Comparison of ENCODE assay signal across 17 mouse cellular contexts in the genomic region with DNA sequence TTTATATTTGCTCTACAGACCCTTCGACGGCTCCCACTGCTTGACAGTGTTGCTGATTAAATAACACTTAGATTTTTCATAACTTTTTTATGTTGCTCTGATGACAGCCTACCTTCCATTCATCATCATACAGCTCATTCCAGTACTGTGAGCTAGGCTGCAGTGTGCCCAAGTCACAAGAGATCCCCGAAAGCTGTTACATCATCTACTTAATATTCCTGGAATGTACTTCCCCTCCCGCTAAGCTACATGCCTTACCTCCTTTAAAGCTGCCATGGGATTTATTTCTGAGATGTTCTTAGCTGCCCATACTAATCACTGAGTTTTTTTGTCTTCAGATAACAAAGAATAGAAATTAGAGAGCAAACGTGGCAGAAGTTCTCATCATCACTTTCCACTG. TPM values are rescaled to one million over a fixed set of nuclear protein-coding genes. Genes with fewer than 3 reads are reported as not detected.
DNase-seq lines count a peak whose midpoint lies in the region; ATAC-seq and TF ChIP-seq lines count a peak whose summit lies in the region.
"Had no signal": no experiment of that assay in that cellular context is flagged by ENCODE, and none has a peak within 500 bp of the region (broad histone marks: within the 10 kb centered on the region; RNA-seq: fewer than 3 reads in every experiment).

No protein-coding gene starts in this region.

- no peaks in the 10 kb centered on the region; the same call in 1 of the 2 replicates for H3K4me1 ChIP-seq in forebrain, embryonic 11.5 days (replicated peaks; ENCODE audit: control insufficient read depth, insufficient read depth, low read length)
- 0 out of 2 replicates have a peak, but pooled peaks cover 5% of the 10 kb centered on the region for H3K4me1 ChIP-seq in forebrain, embryonic 10.5 days
- H3K4me1 ChIP-seq in kidney, postnatal 0 days (replicated peaks; ENCODE audit: insufficient read depth, low read length) = 0 out of 2 replicates have a peak, but pooled peaks cover 3% of the 10 kb centered on the region
- peaks cover 8 to 13% of the 10 kb centered on the region in 2 experiments; a peak in 3 of 4 replicates for H3K4me1 ChIP-seq in CH12.LX (ENCODE audit: control insufficient read depth in 1 of 2, insufficient read depth in 2 of 2)
- 0 out of 2 replicates have a peak, but pooled peaks cover 3% of the 10 kb centered on the region for H3K4me1 ChIP-seq in limb, embryonic 14.5 days (ENCODE audit: control insufficient read depth, insufficient read depth, low read length)
- H3K4me1 ChIP-seq: intestine, embryonic 15.5 days; midbrain, embryonic 13.5 days had no signal

- no peak overlapping the region for H3K4me2 ChIP-seq in forebrain, embryonic 11.5 days (ENCODE audit: low read depth, low read length, severe bottlenecking)
- no peak overlapping the region for H3K4me2 ChIP-seq in kidney, postnatal 0 days (ENCODE audit: low read length)
- peak overlapping the region; percentile 36; the same call in 1 of the 2 replicates for H3K4me2 ChIP-seq in CH12.LX (ENCODE audit: insufficient read depth, low read depth, poor library complexity, severe bottlenecking)
- no peak overlapping the region for H3K4me2 ChIP-seq in limb, embryonic 14.5 days (replicated peaks; ENCODE audit: low read depth, low read length, severe bottlenecking)
- H3K4me2 ChIP-seq: heart, embryonic 11.5 days; intestine, embryonic 15.5 days; liver, embryonic 11.5 days; midbrain, embryonic 13.5 days; neural tube, embryonic 15.5 days had no signal

- TF ChIP-seq POLR2A in CH12.LX (IDR thresholded peaks at IDR 0.05; ENCODE audit: low read depth, low read length) = no peak
- TF ChIP-seq POLR2A in limb, embryonic 14.5 days (IDR thresholded peaks at IDR 0.05; ENCODE audit: borderline replicate concordance, extremely low read depth, insufficient read depth, insufficient read length) = no peak

- no peak overlapping the region for H3K9ac ChIP-seq in forebrain, embryonic 11.5 days (ENCODE audit: low read length)
- no peak overlapping the region for H3K9ac ChIP-seq in kidney, postnatal 0 days (ENCODE audit: low read depth, low read length)
- H3K9ac ChIP-seq in CH12.LX (ENCODE audit: insufficient read depth, low read depth) = no peak overlapping the region
- no peak overlapping the region for H3K9ac ChIP-seq in limb, embryonic 14.5 days (ENCODE audit: low read depth, low read length, severe bottlenecking)
- H3K9ac ChIP-seq: intestine, embryonic 15.5 days; midbrain, embryonic 13.5 days; neural tube, embryonic 15.5 days had no signal

- H3K27ac ChIP-seq in forebrain, embryonic 11.5 days (ENCODE audit: low read depth, low read length) = no peak overlapping the region
- no peak overlapping the region for H3K27ac ChIP-seq in forebrain, embryonic 10.5 days
- H3K27ac ChIP-seq in kidney, postnatal 0 days = no peak overlapping the region; the same call in 1 of the 2 replicates
- H3K27ac ChIP-seq in CH12.LX (ENCODE audit: insufficient read depth, low read depth) = no peak overlapping the region
- no peak overlapping the region for H3K27ac ChIP-seq in limb, embryonic 14.5 days (replicated peaks; ENCODE audit: low read depth, low read length)
- H3K27ac ChIP-seq: intestine, embryonic 15.5 days; midbrain, embryonic 13.5 days; neural tube, embryonic 15.5 days had no signal

- TF ChIP-seq EP300 in CH12.LX (IDR thresholded peaks at IDR 0.05; ENCODE audit: low read length) = no peak

- ATAC-seq in forebrain, embryonic 11.5 days (replicated peaks; ENCODE audit: low FRiP score) = 0 out of 2 replicates have a peak, but pooled peaks have one; percentile 51
- ATAC-seq in kidney, postnatal 0 days (replicated peaks; ENCODE audit: low FRiP score, low read depth) = no peak; the same call in 1 of the 2 replicates
- no peak for ATAC-seq in limb, embryonic 14.5 days (ENCODE audit: low FRiP score, low read depth)
- ATAC-seq: midbrain, embryonic 13.5 days had no signal

- TF ChIP-seq RAD21 in CH12.LX (IDR thresholded peaks at IDR 0.05; ENCODE audit: low read depth, low read length) = no peak

- no peaks in the 10 kb centered on the region; the same call in 1 of the 2 replicates for H3K9me3 ChIP-seq in forebrain, embryonic 11.5 days (ENCODE audit: control insufficient read depth, low read length)
- H3K9me3 ChIP-seq in forebrain, embryonic 10.5 days = 0 out of 2 replicates have a peak, but pooled peaks cover 4% of the 10 kb centered on the region
- H3K9me3 ChIP-seq in kidney, postnatal 0 days (replicated peaks; ENCODE audit: low read length) = no peaks in the 10 kb centered on the region
- H3K9me3 ChIP-seq in CH12.LX (replicated peaks; ENCODE audit: low read length) = peaks cover 4% of the 10 kb centered on the region
- peaks cover 4% of the 10 kb centered on the region; the same call in 1 of the 2 replicates for H3K9me3 ChIP-seq in limb, embryonic 14.5 days (ENCODE audit: control insufficient read depth, low read length)
- H3K9me3 ChIP-seq: intestine, embryonic 15.5 days; neural tube, embryonic 15.5 days had no signal

- no peak for TF ChIP-seq CTCF in kidney, postnatal 0 days (IDR thresholded peaks at IDR 0.05; ENCODE audit: low read depth)
- no peak for TF ChIP-seq CTCF in CH12.LX (conservative IDR thresholded peaks at IDR 0.05 in 1 of 2, IDR thresholded peaks at IDR 0.05 in 1 of 2; ENCODE audit: low read depth in 2 of 2, low read length in 2 of 2)

- WGBS in forebrain, embryonic 11.5 days = 74% methylated on average over 5 of the region's 5 CpGs
- WGBS in forebrain, embryonic 10.5 days = 85% methylated on average over 5 of the region's 5 CpGs
- WGBS in kidney, postnatal 0 days = 71% methylated on average over 5 of the region's 5 CpGs
- WGBS in limb, embryonic 14.5 days = 55% methylated on average over 5 of the region's 5 CpGs

- no peak for DNase-seq in forebrain, embryonic 11.5 days (ENCODE audit: low spot score)
- no peak for DNase-seq in forebrain, embryonic 10.5 days (ENCODE audit: extremely low spot score, low spot score)
- DNase-seq in kidney, postnatal 0 days (ENCODE audit: low spot score) = peak; percentile 53
- no peak for DNase-seq in kidney, adult 18-20 months
- peak; percentile 24 for DNase-seq in CH12.LX (ENCODE audit: extremely low read depth)
- peak; percentile 29 for DNase-seq in limb, embryonic 14.5 days (ENCODE audit: low spot score)
- no peak for DNase-seq in urinary bladder, postnatal 4 days (ENCODE audit: low spot score in 2 of 2)
- DNase-seq in frontal cortex, postnatal 36 days (ENCODE audit: low spot score in 2 of 2) = no peak
- DNase-seq: adrenal gland, postnatal 25 days; B cell, adult 2 months; cerebellum, adult 11 months had no signal

- no peaks in the 10 kb centered on the region for H3K79me2 ChIP-seq in CH12.LX (replicated peaks; ENCODE audit: control insufficient read depth, extremely low read depth, insufficient read depth, poor library complexity, severe bottlenecking)

- no peaks in the 10 kb centered on the region for H3K36me3 ChIP-seq in forebrain, embryonic 11.5 days (ENCODE audit: control insufficient read depth, insufficient read depth, low read length)
- no peaks in the 10 kb centered on the region for H3K36me3 ChIP-seq in forebrain, embryonic 10.5 days (replicated peaks)
- H3K36me3 ChIP-seq in kidney, postnatal 0 days (ENCODE audit: insufficient read depth, low read length) = no peaks in the 10 kb centered on the region
- H3K36me3 ChIP-seq in CH12.LX (replicated peaks in 1 of 2; ENCODE audit: control insufficient read depth in 1 of 2, insufficient read depth in 1 of 2, low read length in 1 of 2) = no peaks in the 10 kb centered on the region
- H3K36me3 ChIP-seq in limb, embryonic 14.5 days (ENCODE audit: control insufficient read depth, insufficient read depth, low read length) = no peaks in the 10 kb centered on the region
- H3K36me3 ChIP-seq: intestine, embryonic 15.5 days; midbrain, embryonic 13.5 days; neural tube, embryonic 15.5 days had no signal

- H3K4me3 ChIP-seq in forebrain, embryonic 11.5 days (ENCODE audit: low read depth, low read length) = no peak overlapping the region
- no peak overlapping the region for H3K4me3 ChIP-seq in forebrain, embryonic 10.5 days
- H3K4me3 ChIP-seq in kidney, postnatal 0 days (replicated peaks; ENCODE audit: low read depth, low read length) = no peak overlapping the region
- H3K4me3 ChIP-seq in CH12.LX (replicated peaks in 1 of 3; ENCODE audit: low read depth in 2 of 3, low read length in 2 of 3, poor library complexity in 1 of 3) = no peak overlapping the region
- no peak overlapping the region for H3K4me3 ChIP-seq in limb, embryonic 14.5 days (replicated peaks; ENCODE audit: low read length)
- H3K4me3 ChIP-seq: intestine, embryonic 15.5 days; midbrain, embryonic 13.5 days; neural tube, embryonic 15.5 days had no signal

- dilution Hi-C loops in CH12.LX (cut with MboI; ENCODE audit: extremely low pct_ligation_motif_present, extremely low pct_unique_long_range_greater_than_20kb, low sequenced_read_pairs) = no loop called here

- no peaks in the 10 kb centered on the region for H3K27me3 ChIP-seq in forebrain, embryonic 11.5 days (ENCODE audit: control insufficient read depth, insufficient read depth, low read length)
- no peaks in the 10 kb centered on the region for H3K27me3 ChIP-seq in forebrain, embryonic 10.5 days (ENCODE audit: poor library complexity, severe bottlenecking)
- H3K27me3 ChIP-seq in kidney, postnatal 0 days (ENCODE audit: insufficient read depth, low read length) = no peaks in the 10 kb centered on the region
- no peaks in the 10 kb centered on the region for H3K27me3 ChIP-seq in CH12.LX (replicated peaks)
- no peaks in the 10 kb centered on the region for H3K27me3 ChIP-seq in limb, embryonic 14.5 days (ENCODE audit: control insufficient read depth, insufficient read depth, low read length)
- H3K27me3 ChIP-seq: intestine, embryonic 15.5 days; midbrain, embryonic 13.5 days; neural tube, embryonic 15.5 days had no signal

- in situ Hi-C loops in CH12.LX (cut with MboI; ENCODE audit: low pct_ligation_motif_present, low pct_unique_long_range_greater_than_20kb, low sequenced_read_pairs) = no loop called here

TF ChIP-seq in CH12.LX, 34 proteins besides CTCF, POLR2A, EP300 and RAD21:
- TF ChIP-seq BHLHE40 (IDR thresholded peaks at IDR 0.05; ENCODE audit: low read depth, low read length) (peak; percentile 47; the same call in 1 of the 2 replicates), IRF4 (IDR thresholded peaks at IDR 0.05; ENCODE audit: low read depth, low read length) (peak; percentile 29; the same call in 1 of the 2 replicates), NELFE (IDR thresholded peaks at IDR 0.05; ENCODE audit: low read depth, low read length) (no peak), NRF1 (IDR thresholded peaks at IDR 0.05; ENCODE audit: low read depth, low read length) (no peak)

RNA-seq across cellular contexts. Expression of gene Myoz2, which starts 19.4 kb away (rescaled TPM):
- polyA plus RNA-seq in forebrain, embryonic 11.5 days (2014; fragmentation: Nextera tagmentation; extraction: Ambion mirVana) = not detected in 2 replicates
- not detected in 2 replicates for polyA plus RNA-seq in forebrain, embryonic 10.5 days (2016; fragmentation: Nextera tagmentation; extraction: Ambion mirVana)
- not detected in 2 replicates for polyA plus RNA-seq in kidney, postnatal 0 days (2015; fragmentation: Nextera tagmentation; extraction: Ambion mirVana)
- total RNA-seq in CH12.LX (2012; rRNA removed) (not detected in 2 replicates), CH12.LX (2014; rRNA removed) (not detected in 2 replicates)
- not detected in 2 replicates for polyA plus RNA-seq in CH12.LX (2012; ENCODE audit: insufficient read length, low read depth)
- polyA plus RNA-seq in limb, embryonic 14.5 days (2012; rRNA removed) = 13.9 and 20.2 TPM in 2 replicates
- 20.2 and 34.6 TPM in 2 replicates for polyA plus RNA-seq in limb, embryonic 14.5 days (2014; fragmentation: Nextera tagmentation; extraction: Ambion mirVana)
- total RNA-seq: adrenal gland, postnatal 25 days; layer of hippocampus, postnatal 14 days had no signal
- polyA plus RNA-seq: midbrain, embryonic 13.5 days had no signal

Comparison
In these comparisons a context has a peak if more than half of its experiments do, and no peak if none do; other contexts are left out.
1. DNase-seq: peak in kidney, postnatal 0 days (single experiment), CH12.LX (single experiment) and limb, embryonic 14.5 days (single experiment); none in forebrain, embryonic 11.5 days (single experiment), forebrain, embryonic 10.5 days (single experiment), kidney, adult 18-20 months (single experiment), urinary bladder, postnatal 4 days (0 of 2) and frontal cortex, postnatal 36 days (0 of 2).
2. RNA of gene Myoz2, which starts 19.4 kb away (polyA plus RNA-seq): 13.9 to 34.6 TPM in limb, embryonic 14.5 days; not detected in forebrain, embryonic 10.5 days, not detected in forebrain, embryonic 11.5 days, not detected in kidney, postnatal 0 days and not detected in CH12.LX; every median in the first group is over 10 times any median in the second.